Mouse (Mus musculus) adrenal gland, postnatal 36 days (tissue): ENCODE measurements around the gene Ptger1. TPM values are rescaled to one million over a fixed set of nuclear protein-coding genes. Genes with fewer than 3 reads are reported as not detected.

Experiments
- DNase-seq, 2 experiments: peaks; one replicate each; pipeline ENCODE4 v3.0.0; 2021; ENCODE audit warnings: mixed read lengths in 1 of 2
- total RNA-seq, 2 experiments: library from RNA; stranded (reverse); gene quantifications; 2 replicates each; pipeline ENCODE4 v1.2.3; 2021

The Ptger1 gene
- total RNA-seq, 2 experiments from 2014 or later: 0.63 to 2.2 TPM

DNA sequence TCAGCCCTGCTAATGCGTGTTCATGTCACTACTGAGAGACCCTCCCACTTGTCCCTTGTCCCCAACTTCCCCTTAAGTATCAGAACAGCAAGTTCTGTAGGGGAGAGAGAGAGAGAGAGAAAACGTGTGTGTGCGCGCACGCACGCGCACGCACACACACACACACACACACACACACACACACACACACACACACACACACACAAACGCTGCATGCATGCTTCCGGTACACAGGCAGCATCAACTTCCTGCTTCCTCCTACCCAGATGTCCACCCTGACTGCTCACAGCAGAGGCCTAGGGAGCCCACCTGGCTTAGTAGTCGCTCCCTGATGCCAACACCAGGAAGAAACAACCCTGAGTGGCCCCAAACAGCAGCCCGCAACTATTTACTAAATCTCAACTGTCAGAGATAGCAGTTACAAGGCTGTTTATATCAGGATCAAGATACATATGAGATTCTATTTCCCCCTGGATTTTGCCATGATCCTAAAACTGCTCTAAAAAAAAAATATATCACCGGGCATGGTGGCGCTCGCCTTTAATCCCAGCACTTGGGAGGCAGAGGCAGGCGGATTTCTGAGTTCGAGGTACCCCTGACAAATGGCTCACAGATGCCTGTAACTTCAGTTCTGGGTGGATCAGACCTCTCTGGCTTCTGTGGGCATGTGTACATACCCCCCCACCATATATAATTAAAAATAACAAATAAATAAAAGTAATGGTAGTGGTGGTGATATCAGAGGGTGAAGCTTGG is 29.1 kb downstream of the Ptger1 start:
- no peak for DNase-seq

DNA sequence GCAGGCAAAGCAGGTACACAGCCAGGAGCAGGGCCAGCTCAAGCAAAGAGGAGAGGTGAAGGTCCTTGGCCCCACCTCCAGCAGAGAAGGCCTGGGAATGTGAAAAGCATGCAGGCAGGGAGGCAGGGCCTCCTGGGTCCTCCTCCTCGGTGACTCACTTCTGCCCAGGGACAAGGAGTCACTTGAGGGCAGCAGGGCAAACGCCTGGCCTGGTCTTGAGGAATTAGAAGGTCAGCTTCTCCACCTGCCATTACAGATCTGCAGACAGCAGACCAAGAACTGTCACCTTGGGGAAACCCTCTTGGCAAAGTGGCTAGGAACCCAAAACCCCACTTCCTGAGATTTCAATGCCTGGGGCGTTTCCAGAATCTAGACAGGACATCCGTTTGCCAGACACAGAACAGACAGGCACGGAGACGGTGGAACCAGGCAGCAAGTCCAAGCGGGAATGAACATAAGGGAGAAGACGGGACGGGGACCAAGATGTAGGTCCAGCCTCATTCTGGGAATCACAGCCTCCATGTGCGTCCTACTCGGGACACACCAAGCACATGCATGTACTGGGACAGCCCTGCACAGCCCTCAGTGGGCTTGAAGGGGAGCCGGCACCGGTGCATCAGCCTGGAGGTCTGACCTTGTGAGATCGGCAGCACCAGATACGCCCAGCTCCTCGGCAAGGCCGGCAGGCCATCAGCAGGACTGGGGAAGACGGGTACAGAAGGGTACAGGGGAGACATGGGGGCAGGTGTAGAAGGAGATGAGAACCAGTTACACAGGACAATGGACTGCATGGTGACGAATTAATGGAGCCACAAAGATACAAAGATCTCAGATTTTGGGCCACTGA is 31.1 kb downstream of the Ptger1 start:
- peak; percentile 88 to 89 for DNase-seq

DNA sequence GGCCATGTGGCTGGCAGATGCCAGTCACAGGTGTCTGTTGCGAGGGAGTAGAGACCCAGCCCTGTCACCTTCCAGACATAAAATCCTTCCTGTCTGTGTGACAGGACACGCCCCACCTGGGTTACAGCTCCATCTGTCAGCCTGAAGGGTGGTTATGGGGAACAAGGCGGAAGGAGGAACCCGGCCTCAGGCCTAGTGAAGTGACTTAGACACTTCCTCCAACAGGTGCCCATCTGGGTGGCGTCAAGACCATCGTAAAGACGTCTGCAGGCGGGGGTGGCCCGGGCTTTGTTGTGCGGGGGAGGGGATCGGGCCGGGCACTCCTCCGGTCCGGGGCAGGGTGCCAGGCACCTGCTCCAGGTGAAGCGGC is 31.8 kb downstream of the Ptger1 start:
- DNase-seq: peak; percentile 42 to 54

DNA sequence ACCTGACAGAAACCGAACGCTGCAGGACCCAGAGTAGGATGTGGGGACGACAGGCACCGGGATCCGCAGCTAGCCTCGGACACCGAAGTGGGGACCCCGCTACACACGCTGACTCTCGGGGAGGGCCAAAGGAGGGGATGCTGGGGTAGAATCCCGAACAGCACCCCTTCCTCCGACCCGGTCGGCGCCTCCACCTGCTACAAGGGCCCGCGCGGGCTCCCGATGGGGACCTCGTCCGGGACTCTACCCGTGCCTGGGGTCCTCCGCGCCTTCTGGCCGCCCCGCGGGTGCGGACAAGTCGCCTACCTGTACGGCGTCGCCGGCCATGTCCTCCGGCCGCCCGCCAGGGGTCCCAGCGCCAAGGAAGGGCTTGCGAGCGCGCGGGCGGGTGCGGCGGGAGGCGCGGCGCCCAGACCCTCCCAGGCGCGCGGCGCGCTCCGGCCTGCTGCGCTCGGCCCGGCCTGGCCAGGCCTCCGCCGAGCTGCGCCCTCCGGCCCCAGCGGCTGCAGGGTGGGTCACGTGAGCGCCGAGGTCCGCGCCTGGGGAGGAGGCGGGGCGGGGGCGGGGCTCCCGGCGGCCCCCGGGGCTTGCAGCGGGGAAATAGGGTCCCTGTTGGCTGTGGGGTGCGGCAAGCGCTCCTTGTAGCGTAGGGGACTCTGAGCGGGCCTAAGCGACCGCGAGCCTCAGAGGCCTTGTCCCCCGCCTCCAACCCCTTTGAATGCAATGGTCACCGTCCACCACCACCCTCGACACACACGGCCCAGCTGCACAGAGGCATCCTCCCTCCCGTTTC is 32.4 kb downstream of the Ptger1 start, which contains the start of gene Pkn1:
Gene Pkn1, minus strand, starts transcription at position 519 of the 793 bp plus-strand sequence.
- DNase-seq: peak; percentile 88 to 94

DNA sequence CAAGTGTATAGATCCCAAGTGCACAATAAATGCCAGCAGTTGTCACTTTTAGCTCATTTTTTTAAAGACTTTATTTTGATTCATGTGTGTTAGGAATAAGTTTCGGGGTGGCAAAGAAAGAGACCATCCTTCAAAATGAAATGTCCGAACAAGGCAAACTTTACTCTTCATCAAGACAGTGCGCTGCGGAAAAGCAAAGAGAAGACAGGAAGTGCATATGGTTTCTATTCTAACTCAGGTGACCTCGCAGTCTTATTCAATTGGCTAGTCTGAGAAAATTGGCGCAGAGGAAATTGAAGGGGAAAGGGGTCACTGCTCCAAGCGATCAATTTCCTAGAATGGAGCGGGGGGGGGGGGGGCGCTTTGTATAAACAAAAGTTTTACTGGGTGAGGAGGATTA is 33.1 kb downstream of the Ptger1 start:
- DNase-seq: no peak

DNA sequence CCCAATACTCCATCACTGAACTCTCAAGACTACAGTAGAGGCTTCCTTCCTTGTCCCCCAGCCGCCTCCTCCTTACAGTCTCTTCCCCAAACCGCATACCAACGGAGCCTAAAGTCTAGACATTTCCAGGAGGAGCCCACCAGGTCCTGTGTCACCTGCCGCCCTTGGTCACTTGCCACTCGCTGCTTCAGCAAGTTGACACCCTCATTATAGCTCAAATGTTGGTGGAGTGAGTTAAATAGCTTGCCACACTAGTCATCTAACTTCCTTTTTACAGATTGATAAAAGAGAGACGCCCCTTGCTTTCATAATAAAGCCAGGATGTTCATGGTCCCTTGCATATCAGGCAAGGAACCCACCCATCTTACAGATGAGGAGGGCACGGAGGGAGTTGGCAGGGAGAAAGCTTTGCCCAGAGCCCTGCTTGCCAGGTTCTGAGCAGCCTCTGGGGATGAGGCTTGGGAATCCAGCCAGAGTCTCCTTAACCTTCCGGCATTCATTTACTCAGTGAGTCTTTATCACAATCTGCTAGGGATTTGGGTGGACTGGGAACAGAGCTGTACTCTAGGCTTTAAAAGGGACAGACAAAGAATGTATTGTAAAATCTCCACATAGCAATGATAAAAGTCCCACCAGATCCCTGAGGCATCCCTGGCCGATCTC is 34.1 kb downstream of the Ptger1 start:
- DNase-seq: no peak

DNA sequence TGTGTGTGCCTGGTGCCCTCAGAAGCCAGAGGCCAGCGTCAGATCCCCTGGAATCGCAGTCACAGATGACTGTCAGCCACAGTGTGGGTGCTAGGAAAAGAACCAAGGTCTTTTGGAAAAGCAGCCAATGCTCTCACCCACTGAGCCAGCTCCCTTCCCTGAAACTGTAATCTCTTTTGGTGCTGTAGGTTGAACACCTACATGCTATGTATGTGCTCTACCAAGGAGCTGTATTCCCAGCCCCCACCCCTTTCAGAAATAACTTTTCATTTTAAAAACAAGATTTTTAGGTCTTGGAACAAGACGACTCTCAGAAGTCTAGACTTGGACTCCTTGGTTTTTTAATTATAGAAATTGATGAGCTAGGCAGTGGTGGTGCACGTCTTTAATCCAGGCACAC is 36.9 kb downstream of the Ptger1 start:
- no peak for DNase-seq

DNA sequence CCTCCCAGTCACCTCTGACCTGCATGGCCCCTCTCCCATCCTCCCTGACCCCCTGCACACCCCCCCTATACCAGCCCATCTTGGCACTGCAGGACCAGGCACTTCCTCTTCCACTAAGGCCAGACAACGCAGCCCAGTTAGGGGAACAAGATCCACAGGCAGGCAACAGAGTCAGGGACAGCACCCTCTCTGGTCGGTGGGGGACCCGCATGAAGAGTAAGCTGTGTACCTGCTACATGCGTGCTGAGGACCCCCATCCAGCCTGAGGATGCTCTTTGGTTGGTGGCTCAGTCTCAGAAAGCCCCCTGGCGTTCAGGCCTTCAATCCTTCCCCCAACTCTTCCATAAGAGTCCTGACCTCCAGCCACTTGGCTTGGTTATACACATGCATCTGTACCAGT is 39.9 kb downstream of the Ptger1 start:
- no peak for DNase-seq

DNA sequence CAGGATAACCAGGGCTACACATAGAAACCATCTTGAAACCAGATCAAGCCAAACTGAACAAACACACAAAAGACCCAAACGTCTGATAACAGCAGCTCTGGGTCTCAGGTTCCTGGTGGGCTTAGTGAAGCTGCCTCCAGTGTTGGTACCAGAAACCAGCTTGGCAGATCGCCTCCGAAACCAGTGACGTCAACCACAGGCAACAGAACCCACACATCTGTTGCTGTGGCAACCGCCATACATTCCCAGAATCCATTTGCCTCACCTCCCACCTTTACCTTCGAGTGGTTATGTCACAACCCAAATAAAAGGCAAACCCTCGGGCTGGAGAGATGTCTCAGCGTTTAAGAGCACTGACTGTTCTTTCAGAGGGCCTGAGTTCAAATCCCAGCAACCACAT is 41.1 kb downstream of the Ptger1 start:
- no peak for DNase-seq

DNA sequence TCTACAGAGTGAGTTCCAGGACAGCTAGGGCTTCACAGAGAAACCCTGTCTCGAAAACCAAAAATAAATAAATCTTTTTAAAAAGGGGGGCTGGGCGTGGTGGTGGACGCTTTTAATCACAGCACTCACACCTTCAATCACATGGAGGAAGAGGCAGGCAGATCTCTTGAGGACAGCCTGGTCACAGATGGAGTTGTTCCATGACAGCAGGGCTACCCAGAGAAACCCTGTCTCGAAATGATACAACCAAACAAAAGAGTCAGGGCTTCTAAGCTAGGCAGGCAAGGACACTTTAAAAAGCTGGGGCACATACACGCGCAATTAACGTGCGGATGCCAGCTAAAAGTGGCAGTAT is 48.2 kb downstream of the Ptger1 start:
- no peak for DNase-seq

DNA sequence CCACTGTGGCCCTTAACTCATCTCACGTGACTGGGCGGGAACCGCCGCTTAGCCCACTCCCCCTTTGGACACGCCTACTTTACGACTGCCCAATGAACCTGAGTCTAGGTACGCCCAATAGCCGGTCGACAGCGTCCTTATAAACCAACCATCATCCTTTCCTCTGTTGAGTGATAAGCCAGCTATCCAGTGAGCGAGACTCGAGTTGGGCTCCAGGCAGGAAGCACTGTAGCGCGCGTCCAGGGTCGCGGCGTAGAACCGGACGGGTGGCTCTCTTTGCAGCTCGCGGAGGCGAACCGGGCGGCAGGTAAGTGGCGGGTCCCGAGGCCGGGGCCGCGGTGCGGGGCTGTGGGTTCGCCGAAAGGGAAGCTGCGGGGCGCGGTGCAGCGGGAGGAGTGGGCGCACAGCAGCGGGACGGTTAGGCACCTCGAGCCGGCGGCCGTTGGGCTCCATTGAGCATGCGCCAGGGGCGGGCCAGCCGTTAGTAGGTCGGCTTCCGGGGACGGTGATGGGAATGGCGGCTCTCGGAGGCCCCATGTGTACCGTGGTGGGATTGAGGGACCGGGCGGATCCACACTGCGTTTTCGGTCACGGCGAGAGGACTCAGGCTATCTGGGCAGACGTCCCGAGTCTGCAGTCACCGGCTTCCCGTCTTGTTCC is 48.7 kb downstream of the Ptger1 start, which contains the start of gene Ddx39:
Gene Ddx39, plus strand, starts transcription at position 147 of the 660 bp plus-strand sequence.
- peak; percentile 95 for DNase-seq

DNA sequence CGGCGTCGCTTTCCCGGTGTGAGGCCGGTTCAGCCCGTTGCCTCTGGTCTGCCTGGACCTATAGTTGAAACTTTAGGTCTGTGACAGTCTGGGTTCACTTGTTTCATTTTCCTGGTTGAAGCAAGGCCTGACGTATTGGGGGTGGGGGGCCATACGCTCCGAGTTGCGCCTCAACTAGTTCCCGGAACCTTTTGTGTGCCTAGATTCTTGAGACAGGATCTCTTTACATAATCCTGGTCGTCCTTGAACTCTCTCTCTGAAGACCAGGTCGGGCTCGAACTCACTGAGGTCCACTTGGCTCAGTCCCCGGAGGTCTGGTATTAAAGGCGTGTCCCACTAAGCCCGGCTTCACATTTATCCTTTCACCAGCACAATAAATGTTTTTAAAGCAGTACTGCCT is 49.3 kb downstream of the Ptger1 start:
- DNase-seq: no peak

DNA sequence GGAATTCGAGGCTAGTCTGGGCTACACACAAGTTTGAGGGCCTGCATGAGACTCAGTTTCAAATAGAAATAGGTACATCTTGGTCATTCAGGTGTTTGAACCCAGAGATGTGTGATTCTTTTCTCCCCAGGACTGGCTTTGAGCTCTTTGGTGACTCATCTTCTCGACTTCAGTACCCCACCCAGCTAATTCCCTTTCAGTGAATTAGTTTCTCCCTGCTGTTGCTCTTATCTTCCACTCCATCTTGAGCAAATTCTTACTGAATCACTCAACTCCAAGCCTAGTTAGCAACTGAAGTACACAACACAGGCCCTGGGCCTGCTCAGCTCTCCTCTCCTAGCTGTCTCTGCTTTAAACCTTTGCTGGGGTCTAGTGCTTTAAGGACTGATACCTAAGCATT is 50.1 kb downstream of the Ptger1 start:
- no peak for DNase-seq

DNA sequence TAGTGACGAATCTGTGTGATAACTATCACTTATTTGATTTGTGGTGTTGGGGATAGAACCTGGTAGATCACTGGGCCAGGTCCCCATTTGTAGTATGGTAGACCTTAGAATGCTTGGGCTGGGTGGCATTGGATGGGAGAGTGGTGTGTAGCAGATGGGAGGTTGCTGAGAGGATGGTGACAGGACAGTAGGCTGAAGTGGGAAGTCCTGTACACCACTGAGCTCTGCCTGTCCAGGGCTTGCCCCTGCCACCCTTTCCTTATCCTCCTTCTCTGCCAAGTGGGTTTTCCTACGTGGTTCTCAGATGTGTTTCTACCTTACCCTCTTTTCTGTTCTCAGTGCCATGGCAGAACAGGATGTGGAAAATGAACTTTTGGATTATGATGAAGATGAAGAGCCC is 52.6 kb downstream of the Ptger1 start:
- DNase-seq: no peak

DNA sequence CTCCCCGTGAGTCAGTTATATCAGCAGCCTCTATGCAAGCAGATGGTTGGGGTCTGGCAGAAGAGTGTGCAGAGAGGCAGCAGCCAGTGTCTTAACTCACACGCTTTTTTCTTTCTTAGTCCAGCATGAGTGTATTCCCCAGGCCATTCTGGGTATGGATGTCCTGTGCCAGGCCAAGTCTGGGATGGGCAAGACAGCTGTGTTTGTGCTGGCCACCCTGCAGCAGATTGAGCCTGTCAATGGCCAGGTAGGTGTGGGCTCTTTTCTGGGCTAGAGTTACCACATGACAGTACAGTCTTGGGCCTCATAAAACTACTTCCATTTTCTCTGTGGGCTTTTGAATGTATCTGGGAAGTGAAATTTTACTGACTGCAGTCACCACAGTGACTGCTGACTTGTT is 53.2 kb downstream of the Ptger1 start:
- DNase-seq: no peak

DNA sequence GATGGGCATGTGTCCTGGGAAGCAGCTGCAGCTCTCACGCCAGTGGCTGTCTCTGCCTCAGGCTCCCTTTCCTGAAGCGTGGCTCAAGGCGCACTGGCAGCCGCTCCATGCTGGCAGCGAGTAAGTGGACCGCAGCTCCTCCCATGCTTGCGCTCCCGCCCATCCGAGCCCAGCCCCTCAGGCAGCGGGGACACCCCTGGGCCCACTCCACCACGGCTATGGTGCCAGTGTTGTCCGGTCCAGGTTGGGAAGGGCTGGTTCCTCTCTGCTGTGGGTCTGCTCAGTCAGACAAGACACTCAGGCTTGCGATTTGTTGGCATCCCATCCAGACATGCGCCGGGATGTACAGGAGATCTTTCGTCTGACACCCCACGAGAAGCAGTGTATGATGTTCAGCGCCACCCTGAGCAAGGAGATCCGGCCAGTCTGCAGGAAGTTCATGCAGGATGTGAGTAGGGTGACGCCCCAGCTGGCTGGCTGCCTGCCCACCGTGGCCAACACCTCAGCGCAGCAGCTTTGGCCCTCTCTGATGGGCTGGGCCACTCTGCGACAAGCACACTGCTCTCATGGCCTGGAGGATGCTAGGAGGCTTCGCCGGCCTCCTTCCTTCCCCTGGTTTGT is 55.0 kb downstream of the Ptger1 start:
- DNase-seq: peak; percentile 66 to 79

Other genes starting within 250 kb of the Ptger1 start
- gene Scoc, start 208.3 kb upstream of the Ptger1 start, total RNA-seq: 10 to 100 TPM; 75.2 to 83.3 TPM
- gene Olfr370, start 130.9 kb upstream of the Ptger1 start, total RNA-seq: not detected
- 100 to 1,000 TPM; 218 to 228 TPM for gene Ndufb7, start 100.0 kb upstream of the Ptger1 start, total RNA-seq
- 100 to 1,000 TPM; 450 to 470 TPM for gene Tecr, start 58.7 kb upstream of the Ptger1 start, total RNA-seq
- gene Dnajb1, start 58.5 kb upstream of the Ptger1 start, total RNA-seq: 10 to 100 TPM; 38.5 to 57.2 TPM
- gene Gipc1, start 14.0 kb upstream of the Ptger1 start, total RNA-seq: 10 to 100 TPM; 37.8 to 44.0 TPM
- gene Pkn1, start 32.5 kb downstream of the Ptger1 start, total RNA-seq: 100 to 1,000 TPM in 1 of 2 experiments, 10 to 100 TPM in 1; 98.0 to 123 TPM
- gene Ddx39, start 48.5 kb downstream of the Ptger1 start, total RNA-seq: 10 to 100 TPM; 21.6 to 24.8 TPM
- 10 to 100 TPM; 33.8 to 34.6 TPM for gene Adgre5, start 74.6 kb downstream of the Ptger1 start, total RNA-seq
- gene Adgrl1, start 233.4 kb downstream of the Ptger1 start, total RNA-seq: 10 to 100 TPM; 62.4 to 73.4 TPM